Mouse (Mus musculus): Measurements from ENCODE around the gene Tnfsf8.

Tnfsf8 gene

DNA sequence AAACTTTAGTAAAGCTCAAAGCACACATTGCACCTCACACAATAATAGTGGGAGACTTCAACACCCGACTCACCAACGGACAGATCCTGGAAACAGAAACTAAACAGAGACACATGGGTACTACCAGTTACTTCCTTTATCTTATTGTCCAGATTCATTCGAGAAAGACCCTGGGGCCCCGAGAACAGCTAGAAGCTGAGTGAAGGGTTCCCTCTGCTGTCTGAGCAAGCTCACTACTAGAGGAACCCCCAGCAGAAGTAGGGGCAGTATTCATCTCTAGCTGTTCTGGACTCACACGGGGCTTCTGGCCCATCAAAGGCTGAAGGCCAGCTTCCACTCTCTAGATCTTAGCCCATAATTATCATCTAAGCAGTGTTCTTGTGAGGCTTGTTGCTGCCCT is 20.7 kb downstream of the Tnfsf8 start:
- no peak for DNase-seq

DNA sequence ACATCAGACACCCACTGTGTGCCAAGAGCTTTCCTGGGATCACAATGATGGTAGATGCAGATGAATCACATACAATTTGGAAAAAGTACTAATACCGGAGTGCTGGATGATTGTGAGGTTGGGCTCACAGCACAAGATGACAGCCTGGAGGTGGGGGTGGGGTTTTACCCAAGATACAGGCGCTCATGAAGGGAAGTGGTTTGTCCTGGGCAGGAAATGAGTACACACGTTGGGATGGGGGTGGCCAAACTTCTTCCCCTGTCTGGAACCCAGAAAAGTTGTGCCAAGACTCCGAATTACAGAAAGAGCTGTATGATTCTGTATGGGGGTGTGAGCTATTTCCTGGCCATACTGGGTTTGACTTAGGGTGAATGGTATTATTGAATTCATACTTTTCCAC is 38.0 kb downstream of the Tnfsf8 start:
- no peak for DNase-seq

DNA sequence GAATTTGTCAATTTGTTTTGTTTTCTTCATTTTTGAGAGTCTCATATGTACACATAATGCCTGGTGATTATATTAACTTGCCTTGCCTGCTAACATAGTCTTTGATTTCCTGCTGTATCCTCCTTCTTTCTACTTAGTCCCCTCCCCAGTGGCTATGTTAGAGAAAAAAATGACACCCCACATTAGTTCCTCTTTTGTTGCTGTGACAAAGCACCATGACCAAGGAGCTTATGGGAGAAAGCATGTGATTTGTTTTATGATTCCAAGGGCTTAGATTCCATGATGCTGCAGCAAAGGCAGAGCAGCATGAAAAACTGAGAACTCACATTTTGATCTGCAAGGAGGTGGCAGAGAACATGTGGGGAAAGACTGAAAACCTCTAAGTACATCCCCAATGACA is 43.6 kb downstream of the Tnfsf8 start:
- no peak for DNase-seq

DNA sequence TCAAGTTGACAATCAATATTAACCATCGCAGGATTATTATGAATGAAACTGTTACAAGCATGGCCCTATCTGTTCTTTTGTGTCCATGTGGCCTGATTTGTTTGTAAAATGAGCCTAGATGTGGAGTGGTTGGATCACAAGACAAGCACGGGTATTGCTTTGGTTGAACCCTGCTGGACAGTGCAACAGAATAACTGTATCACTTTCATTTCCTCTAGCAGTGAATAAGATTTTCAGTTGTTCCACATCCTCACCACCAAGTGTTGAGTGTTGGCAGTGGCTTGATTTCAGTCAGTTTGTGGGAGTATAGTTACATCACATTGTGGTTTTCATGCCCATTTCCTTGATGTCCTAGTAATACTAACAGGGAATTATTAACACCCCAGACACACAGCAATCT is 45.5 kb downstream of the Tnfsf8 start:
- DNase-seq = no peak

DNA sequence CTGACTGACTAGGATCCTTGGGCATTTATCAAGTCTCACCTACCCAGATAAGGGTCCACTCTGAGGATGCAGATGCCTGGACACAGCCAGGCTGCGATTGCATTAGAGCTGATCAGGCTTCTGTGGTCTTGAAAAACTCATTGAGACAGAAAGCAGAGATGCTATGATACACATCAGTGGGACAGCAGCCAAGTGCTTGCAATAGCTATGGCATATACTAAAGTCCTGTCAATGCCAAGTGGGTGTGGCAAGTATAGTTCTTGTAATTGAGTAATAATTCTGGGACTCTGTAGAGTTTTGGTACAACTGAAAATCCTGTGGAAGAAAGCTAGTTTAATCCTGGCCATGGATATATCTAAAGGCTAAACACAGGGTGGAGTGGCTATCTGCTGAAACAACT is 63.1 kb downstream of the Tnfsf8 start:
- DNase-seq = no peak

DNA sequence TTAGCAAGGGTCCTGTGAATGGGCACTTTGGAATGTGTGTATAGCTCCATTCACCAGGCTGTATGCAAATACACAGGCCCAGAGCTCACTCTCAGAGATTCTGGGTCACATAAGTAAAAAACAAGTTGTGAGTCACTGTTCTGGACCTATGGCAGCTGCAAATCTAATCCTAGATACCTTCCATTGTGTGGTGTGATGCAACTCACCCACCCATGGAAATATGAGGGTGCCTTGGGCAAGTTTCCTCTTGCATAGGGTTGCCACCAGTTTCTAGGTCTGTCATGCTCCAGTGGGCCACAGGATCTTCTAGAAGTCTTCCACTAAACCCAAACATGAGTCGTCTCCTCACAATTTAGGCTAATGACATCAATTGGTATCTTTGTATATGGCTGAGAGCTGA is 64.6 kb downstream of the Tnfsf8 start:
- no peak for DNase-seq

DNA sequence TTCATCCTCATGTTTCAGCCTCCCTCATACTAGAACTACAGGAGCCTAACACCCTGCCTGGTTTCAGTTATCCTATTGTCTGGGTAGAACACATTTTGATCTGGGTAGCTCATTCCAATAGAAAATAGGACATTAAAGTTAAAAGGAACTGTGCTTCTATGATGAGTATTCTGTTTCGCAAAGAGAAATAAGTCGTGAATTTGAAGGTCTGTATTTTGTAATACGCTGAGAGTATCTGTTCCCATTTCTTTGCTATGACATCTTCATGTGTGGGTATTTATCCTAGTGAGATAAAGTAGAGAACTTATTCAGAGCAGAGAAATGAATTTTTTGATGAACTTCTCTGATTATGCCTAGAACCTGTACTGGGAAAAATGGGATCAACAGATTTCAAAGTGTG is 68.8 kb downstream of the Tnfsf8 start:
- DNase-seq = no peak

DNA sequence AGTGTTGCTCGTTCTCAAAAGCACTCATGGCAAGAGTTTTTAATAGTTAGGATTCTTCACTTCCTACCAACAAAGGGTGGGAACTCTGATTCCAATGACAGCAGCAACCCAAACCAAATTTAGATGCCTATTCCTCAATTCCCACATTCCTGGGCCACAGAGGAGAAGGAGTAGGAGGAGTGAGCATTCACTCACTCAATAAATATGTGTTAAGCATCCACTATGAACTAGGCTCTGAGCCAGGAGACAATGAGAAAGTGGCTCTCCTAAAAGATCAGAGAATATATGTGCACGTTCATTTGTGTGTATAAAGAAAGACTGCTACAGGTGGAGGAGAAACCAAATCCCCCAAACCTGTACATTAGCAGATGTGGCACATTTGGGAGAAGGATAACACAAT is 75.7 kb downstream of the Tnfsf8 start:
- DNase-seq = no peak

DNA sequence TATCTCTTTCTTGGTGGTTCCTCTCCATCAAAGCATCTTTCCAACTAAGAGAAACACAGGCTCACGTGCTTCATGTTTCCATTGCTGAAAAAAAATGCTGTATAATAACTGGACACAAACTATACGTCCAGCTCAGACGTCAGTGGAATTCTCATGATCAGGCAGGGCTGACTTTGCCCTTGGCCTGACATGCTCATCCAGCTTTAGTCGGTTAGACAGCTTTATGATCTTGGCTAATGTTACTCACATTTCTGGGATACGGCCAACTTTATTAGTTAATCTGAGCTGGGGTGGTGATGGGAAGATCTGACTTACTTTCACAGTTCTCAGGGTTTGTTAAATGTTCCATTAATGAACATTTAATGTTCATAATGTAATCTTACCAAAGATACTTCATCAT is 77.3 kb downstream of the Tnfsf8 start:
- DNase-seq = no peak

DNA sequence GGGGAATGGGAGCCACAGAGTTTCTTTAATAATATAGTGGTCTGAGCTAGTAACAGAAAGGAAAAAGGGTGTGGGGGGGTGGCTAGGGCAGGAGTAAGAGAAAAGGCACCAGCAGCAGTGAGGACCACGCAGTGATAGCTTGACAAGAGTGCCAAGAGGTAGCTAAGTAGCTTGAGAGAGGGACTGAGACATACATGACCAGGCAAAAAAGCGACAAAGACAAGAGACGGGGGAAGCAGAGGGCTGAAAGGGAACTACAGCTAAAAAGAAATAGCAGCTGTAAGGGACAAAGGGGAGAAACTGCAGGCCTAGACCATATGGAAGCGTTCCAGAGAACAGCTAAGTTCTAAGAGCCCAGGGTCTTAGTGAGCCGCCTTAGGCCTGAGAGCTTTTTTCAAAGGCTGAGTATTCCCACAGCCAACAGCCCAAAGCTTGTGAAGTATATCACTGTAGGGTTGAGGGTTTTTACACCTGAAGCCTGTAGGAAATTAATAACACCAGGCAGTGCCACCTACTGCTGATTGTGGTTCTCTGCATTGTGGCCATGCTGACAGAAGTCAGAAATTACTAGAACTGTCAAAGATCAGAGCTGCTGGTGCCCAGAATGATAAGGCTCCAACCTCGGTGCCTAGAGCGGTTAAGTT is 78.1 kb downstream of the Tnfsf8 start:
- no peak for DNase-seq

All from right cerebral cortex, postnatal 25 days (tissue).